Mouse (Mus musculus) forebrain, embryonic 14.5 days (tissue): ENCODE results near the gene Dcp1a. TPM values are rescaled to one million over a fixed set of nuclear protein-coding genes. Genes with fewer than 3 reads are reported as not detected.
"Not testable (repeated sequence)": the region's sequence is repeated elsewhere in the genome, so short reads cannot be mapped to it uniquely, and the experiment has no call there.

Experiments used
- ATAC-seq: fragments of 200-750 bp; cut with Nextera tagmentation; 2 replicates; pipeline ENCODE4 v1.8.0; 2017; ENCODE audit warnings: mild to moderate bottlenecking, moderate library complexity
- DNase-seq: peaks from one replicate; pipeline ENCODE4 v3.0.0-alpha.2; 2015; ENCODE audit warnings: low spot score
- H3K27ac ChIP-seq: fragments of 300-500 bp; sonication (generic); 2 replicates; pipeline ENCODE4 v1.5.1; 2014; ENCODE audit warnings: low read depth, mild to moderate bottlenecking, control low read depth, low read length, moderate library complexity
- H3K27me3 ChIP-seq: fragments of 300-500 bp; sonication (generic); replicated peaks from 2 replicates; pipeline ENCODE4 v1.6.1; 2014; ENCODE audit warnings: low read length, control low read depth, mixed read lengths; ENCODE audit not compliant: control insufficient read depth, insufficient read depth
- H3K36me3 ChIP-seq: fragments of 300-500 bp; sonication (generic); 2 replicates; pipeline ENCODE4 v1.6.1; 2014; ENCODE audit warnings: low read length, control low read depth; ENCODE audit not compliant: control insufficient read depth, insufficient read depth
- H3K4me1 ChIP-seq: fragments of 300-500 bp; sonication (generic); 2 replicates; pipeline ENCODE4 v1.6.1; 2014; ENCODE audit warnings: antibody characterized with exemption, low read length, control low read depth; ENCODE audit not compliant: control insufficient read depth, insufficient read depth
- H3K4me2 ChIP-seq: fragments of 300-500 bp; sonication (generic); 2 replicates; pipeline ENCODE4 v1.6.1; 2014; ENCODE audit warnings: mild to moderate bottlenecking, control low read depth, low read length
- H3K4me3 ChIP-seq: fragments of 300-500 bp; sonication (generic); 2 replicates; pipeline ENCODE4 v1.5.1; 2014; ENCODE audit warnings: low read depth, low read length, control low read depth
- H3K9ac ChIP-seq: fragments of 300-500 bp; sonication (generic); 2 replicates; pipeline ENCODE4 v1.6.1; 2014; ENCODE audit warnings: mild to moderate bottlenecking, low read length, control low read depth, moderate library complexity
- H3K9me3 ChIP-seq: fragments of 300-500 bp; sonication (generic); replicated peaks from 2 replicates; pipeline ENCODE4 v1.6.1; 2016; ENCODE audit warnings: low read length, control low read depth, mixed read lengths; ENCODE audit not compliant: control insufficient read depth
- WGBS: fragments of 180-500 bp; shearing (Covaris S2); extraction: QIAGEN DNeasy Blood & Tissue Kit; methylation state at CpG from one replicate; pipeline ENCODE4 v1.1.7; 2014; 5-methylcytosine and 5-hydroxymethylcytosine counted together
- polyA plus RNA-seq: library from polyadenylated mRNA; unstranded; fragments of >200 nt; fragmentation: Nextera tagmentation; extraction: Ambion mirVana; gene quantifications from 2 replicates; pipeline ENCODE4 v1.2.1, GENCODE M21; 2014

Gene Dcp1a
- polyA plus RNA-seq, 1 experiment from 2014 or later: 12.3 TPM

GRCm38 (mm10) chr14:30530726-30531269 lies 51.5 kb downstream of the Dcp1a start:
- ATAC-seq: peak; percentile 85

GRCm38 (mm10) chr14:30531431-30531830 lies 52.1 kb downstream of the Dcp1a start:
- peak overlapping the region; percentile 33; the same call in 1 of the 2 replicates for H3K27ac ChIP-seq
- H3K27me3 ChIP-seq: no peaks in the 10 kb centered on the region
- H3K4me3 ChIP-seq: no peak overlapping the region
- H3K4me2 ChIP-seq: no peak overlapping the region
- ATAC-seq: peak; percentile 52; the same call in 1 of the 2 replicates
- no peak overlapping the region for H3K9ac ChIP-seq
- DNase-seq: no peak
- H3K9me3 ChIP-seq: no peaks in the 10 kb centered on the region
- peaks cover 3% of the 10 kb centered on the region; the same call in 1 of the 2 replicates for H3K4me1 ChIP-seq
- H3K36me3 ChIP-seq: peaks cover 20% of the 10 kb centered on the region
- WGBS: 46% methylated on average over 5 of the region's 5 CpGs

More at GRCm38 (mm10) chr14:30530726-30531269, 51.5 kb downstream of the Dcp1a start:
- Histone ChIP-seq H3K9me3 (no peaks in the 10 kb centered on the region), H3K36me3 (peaks cover 26% of the 10 kb centered on the region), H3K9ac (no peak overlapping the region), H3K4me3 (no peak overlapping the region), H3K27ac (peak overlapping the region; percentile 71; the same call in 1 of the 2 replicates), H3K27me3 (no peaks in the 10 kb centered on the region), H3K4me1 (peaks cover 3% of the 10 kb centered on the region; the same call in 1 of the 2 replicates), H3K4me2 (no peak overlapping the region)
- 21% methylated on average over 8 of the region's 8 CpGs for WGBS
- peak; percentile 80 for DNase-seq

DNA sequence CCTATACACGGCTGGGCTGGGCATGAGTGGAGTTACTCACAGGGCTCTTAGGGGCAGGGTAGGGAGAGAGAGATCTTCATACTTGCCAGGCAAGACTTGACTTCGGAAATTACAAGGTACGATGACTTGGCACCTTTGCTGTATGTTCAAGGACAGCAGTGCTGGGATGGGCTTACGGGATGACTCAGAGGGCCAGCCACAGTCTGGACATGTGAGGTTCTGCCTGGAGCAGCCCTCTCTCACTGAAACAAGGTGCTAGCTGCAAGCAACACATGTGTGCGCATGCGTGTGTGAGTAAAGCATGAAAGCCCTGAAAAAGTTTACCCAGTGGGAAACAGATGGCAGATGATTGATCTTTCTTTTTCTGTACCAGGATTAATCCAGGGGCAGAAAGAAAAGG lies 52.6 kb downstream of the Dcp1a start:
- no peak overlapping the region for H3K9ac ChIP-seq
- no peaks in the 10 kb centered on the region for H3K27me3 ChIP-seq
- no peak for ATAC-seq
- DNase-seq: no peak
- peaks cover 17% of the 10 kb centered on the region for H3K36me3 ChIP-seq
- no peak overlapping the region for H3K4me3 ChIP-seq
- H3K27ac ChIP-seq: peak overlapping the region; percentile 33; the same call in 1 of the 2 replicates
- peaks cover 3% of the 10 kb centered on the region; the same call in 1 of the 2 replicates for H3K4me1 ChIP-seq
- no peaks in the 10 kb centered on the region for H3K9me3 ChIP-seq
- H3K4me2 ChIP-seq: no peak overlapping the region
- 95% methylated on average over 6 of the region's 6 CpGs for WGBS

- no peak overlapping the region for H3K4me3 ChIP-seq
- peaks cover 3% of the 10 kb centered on the region; the same call in 1 of the 2 replicates for H3K4me1 ChIP-seq
- no peaks in the 10 kb centered on the region for H3K27me3 ChIP-seq
- H3K27ac ChIP-seq: no peak overlapping the region
- no peaks in the 10 kb centered on the region for H3K9me3 ChIP-seq
- DNase-seq (no peak), ATAC-seq (no peak)
- no peak overlapping the region for H3K9ac ChIP-seq
- WGBS: 82% methylated on average over 6 of the region's 6 CpGs
- 0 out of 2 replicates have a peak, but pooled peaks cover 3% of the 10 kb centered on the region for H3K36me3 ChIP-seq
- H3K4me2 ChIP-seq: no peak overlapping the region
Measured at GRCm38 (mm10) chr14:30533780-30534450, 54.6 kb downstream of the Dcp1a start.

DNA sequence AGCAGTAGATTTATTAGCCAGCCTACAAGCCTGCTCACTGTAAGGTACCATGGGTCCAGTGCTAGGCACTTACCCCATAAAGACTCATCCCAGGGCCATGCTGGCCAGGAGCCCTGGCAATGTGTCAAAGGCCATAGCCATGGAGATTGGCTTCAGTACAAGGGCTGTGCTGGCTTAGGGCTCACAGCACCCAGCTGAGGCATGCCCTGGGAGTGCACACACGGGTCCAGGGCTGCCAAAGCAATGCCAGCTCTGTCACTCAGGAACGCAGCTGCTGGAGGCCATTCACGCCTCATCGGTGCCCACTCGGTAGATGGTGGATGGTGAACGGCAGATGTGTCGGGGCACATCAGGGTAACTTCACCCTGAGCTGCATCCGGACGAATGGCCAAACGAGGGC lies 62.2 kb downstream of the Dcp1a start:
- peak; percentile 64 for DNase-seq
- H3K4me1 ChIP-seq: no peaks in the 10 kb centered on the region
- ATAC-seq: peak; percentile 73
- no peaks in the 10 kb centered on the region for H3K36me3 ChIP-seq
- 54% methylated on average over 10 of the region's 10 CpGs for WGBS
- no peak overlapping the region for H3K4me2 ChIP-seq
- H3K27me3 ChIP-seq: no peaks in the 10 kb centered on the region
- H3K27ac ChIP-seq: no peak overlapping the region
- H3K9ac ChIP-seq: no peak overlapping the region
- no peaks in the 10 kb centered on the region for H3K9me3 ChIP-seq
- H3K4me3 ChIP-seq: no peak overlapping the region

DNA sequence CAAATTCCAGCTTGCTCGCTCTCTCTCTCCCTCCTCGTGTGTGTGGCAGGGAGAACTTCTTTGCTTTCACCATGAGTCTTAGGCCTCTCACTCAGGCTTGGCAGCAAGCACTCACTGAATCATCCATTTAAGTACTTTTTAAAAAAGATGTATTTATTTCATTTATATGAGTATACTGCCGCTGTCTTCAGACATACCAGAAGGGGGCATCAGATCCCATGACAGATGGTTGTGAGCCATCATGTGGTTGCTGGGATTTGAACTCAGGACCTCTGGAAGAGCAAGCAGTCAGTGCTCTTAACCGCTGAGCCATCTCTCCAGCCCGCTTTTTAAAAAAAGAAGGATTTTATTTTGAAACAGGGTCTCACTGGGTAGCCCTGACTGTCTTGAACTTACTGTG lies 64.0 kb downstream of the Dcp1a start:
- DNase-seq, H3K4me1 ChIP-seq, H3K9ac ChIP-seq, H3K4me3 ChIP-seq, H3K27ac ChIP-seq, H3K27me3 ChIP-seq, H3K9me3 ChIP-seq, H3K36me3 ChIP-seq, ATAC-seq, H3K4me2 ChIP-seq: not testable (repeated sequence)
- WGBS: 78% methylated on average over 5 of the region's 5 CpGs

DNA sequence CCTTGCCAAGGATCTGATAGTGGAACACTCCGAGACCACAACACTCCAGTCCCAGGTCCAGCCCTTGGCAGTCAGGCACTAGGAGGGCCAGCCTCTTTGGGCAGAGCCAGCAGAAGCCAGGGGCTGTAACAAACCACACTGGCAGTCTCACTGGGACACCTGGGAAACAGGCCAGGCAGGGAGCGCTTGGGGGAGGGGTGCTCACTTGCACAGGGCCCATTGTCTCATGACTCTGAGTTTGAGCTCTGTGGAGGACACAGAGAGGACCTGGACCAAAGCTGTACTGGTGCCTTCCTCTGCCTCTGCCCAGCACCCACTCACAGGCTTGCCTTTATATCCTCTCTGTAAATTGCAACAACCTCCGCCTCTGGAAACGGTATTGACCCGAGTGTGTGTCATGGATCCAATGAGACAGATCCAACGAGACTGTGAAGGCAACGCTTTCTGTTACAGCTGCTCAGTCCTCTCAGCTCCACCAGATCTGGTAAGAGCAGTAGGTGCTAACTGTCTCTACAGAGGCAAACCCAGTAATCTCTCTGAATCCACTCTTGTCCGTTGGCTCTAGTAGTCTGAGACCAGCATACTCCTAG lies 68.9 kb downstream of the Dcp1a start, which contains the start of gene Tkt:
Gene Tkt (plus strand): TSS at position 229 of the 590 bp plus-strand sequence.
- no peaks in the 10 kb centered on the region for H3K27me3 ChIP-seq
- H3K9me3 ChIP-seq: no peaks in the 10 kb centered on the region
- WGBS: 16% methylated on average over 8 of the region's 8 CpGs
- peak within 1 kb of the TSS; percentile 89 for H3K27ac ChIP-seq
- peak within 1 kb of the TSS; percentile 80 for H3K4me2 ChIP-seq
- peak; percentile 68 for DNase-seq
- H3K9ac ChIP-seq: peak within 1 kb of the TSS; percentile 90
- H3K4me3 ChIP-seq: peak within 1 kb of the TSS; percentile 77
- no peaks in the 10 kb centered on the region for H3K36me3 ChIP-seq
- peaks cover 23% of the 10 kb centered on the region for H3K4me1 ChIP-seq
- peak; percentile 40 for ATAC-seq

DNA sequence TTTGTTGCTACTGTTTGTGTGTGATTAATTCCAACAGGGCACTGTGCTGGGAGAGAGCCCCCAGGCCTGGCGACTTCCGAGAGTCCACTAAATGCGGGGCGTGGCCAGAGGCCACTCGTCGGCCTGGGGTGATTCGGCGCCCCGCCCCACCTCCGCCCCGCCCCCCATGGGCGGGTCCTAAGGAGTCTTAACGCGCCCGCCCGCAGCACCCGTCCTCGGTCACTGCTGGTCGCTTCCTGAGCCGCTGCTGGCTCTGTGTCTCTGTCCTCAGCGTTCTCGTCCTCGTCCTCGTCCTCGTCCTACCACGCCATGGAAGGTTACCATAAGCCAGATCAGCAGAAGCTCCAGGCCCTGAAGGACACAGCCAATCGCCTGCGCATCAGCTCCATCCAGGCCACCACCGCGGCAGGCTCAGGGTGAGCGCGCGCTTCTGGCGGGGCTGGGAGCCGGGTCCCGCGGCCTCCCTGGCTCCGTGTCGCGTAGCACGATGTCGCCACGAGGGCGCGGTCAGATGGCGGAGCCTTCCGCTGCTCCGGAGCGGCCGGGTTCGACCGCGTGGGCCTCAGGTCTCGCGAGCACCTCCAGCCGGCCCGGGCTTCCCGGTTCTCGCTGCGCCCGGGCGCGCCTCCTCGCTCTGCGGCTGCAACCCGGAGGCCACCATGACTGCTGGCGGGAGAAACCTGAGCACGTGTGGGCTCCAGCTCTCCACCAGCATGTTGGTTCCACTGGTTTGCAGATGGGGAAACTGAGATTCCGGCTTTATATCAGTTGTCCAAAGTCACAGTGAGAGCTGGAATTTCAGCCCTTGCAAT lies 69.8 kb downstream of the Dcp1a start:
- peak; percentile 94 for ATAC-seq
- Histone ChIP-seq H3K9me3 (no peaks in the 10 kb centered on the region), H3K4me1 (peaks cover 23% of the 10 kb centered on the region), H3K27ac (peak overlapping the region; percentile 89), H3K4me3 (peak overlapping the region; percentile 77), H3K36me3 (peaks cover 3% of the 10 kb centered on the region), H3K27me3 (no peaks in the 10 kb centered on the region), H3K9ac (peak overlapping the region; percentile 90), H3K4me2 (peak overlapping the region; percentile 80)
- DNase-seq: peak; percentile 97
- under 1% methylated on average over 69 of the region's 69 CpGs for WGBS
